Mouse (Mus musculus): ENCODE measurements around the gene Rala.

- no peak for TF ChIP-seq CTCF (IDR thresholded peaks at IDR 0.05; ENCODE audit: low read depth, low read length)
- TF ChIP-seq TAL1 (conservative IDR thresholded peaks at IDR 0.05; ENCODE audit: low read depth, low read length): no peak
These were observed 52.5 kb downstream of the Rala start for GRCm38 (mm10) chr13:17891545-17891944.

All from G1E (cell line).